Mouse (Mus musculus) thymus, adult 18-20 months (tissue): Measurements from ENCODE around the gene Adra1b.

Experiments used
- DNase-seq, 2 experiments: peaks; one replicate each; pipeline ENCODE4 v3.0.0; 2022; ENCODE audit warnings: mixed read lengths in 2 of 2

Gene Adra1b

GRCm38 (mm10) chr11:43892546-43892945, 8.5 kb downstream of the Adra1b start:
- DNase-seq = no peak

- DNase-seq = no peak
Observed at GRCm38 (mm10) chr11:43891457-43891856, 9.6 kb downstream of the Adra1b start.

- DNase-seq = no peak
Observed at GRCm38 (mm10) chr11:43889208-43889915, 11.6 kb downstream of the Adra1b start.

GRCm38 (mm10) chr11:43888736-43889135, 12.3 kb downstream of the Adra1b start:
- DNase-seq = no peak

GRCm38 (mm10) chr11:43887597-43887996, 13.4 kb downstream of the Adra1b start:
- DNase-seq = no peak

- no peak for DNase-seq
Observed at GRCm38 (mm10) chr11:43884521-43884920, 16.5 kb downstream of the Adra1b start.

- DNase-seq = no peak
Observed at GRCm38 (mm10) chr11:43883641-43884181, 17.3 kb downstream of the Adra1b start.

- no peak for DNase-seq
Observed at GRCm38 (mm10) chr11:43877211-43877610, 23.8 kb downstream of the Adra1b start.

GRCm38 (mm10) chr11:43867721-43868281, 33.2 kb downstream of the Adra1b start:
- DNase-seq = no peak

GRCm38 (mm10) chr11:43865298-43866165, 35.5 kb downstream of the Adra1b start:
- DNase-seq = no peak

- no peak for DNase-seq
Observed at GRCm38 (mm10) chr11:43853046-43853445, 48.0 kb downstream of the Adra1b start.

- no peak for DNase-seq
Observed at GRCm38 (mm10) chr11:43848056-43848455, 53.0 kb downstream of the Adra1b start.

- DNase-seq = no peak
Observed at GRCm38 (mm10) chr11:43841596-43841995, 59.4 kb downstream of the Adra1b start.

- DNase-seq = no peak
Observed at GRCm38 (mm10) chr11:43840491-43840890, 60.5 kb downstream of the Adra1b start.

- DNase-seq = peak; percentile 7 to 21
Observed at GRCm38 (mm10) chr11:43835880-43836740, 64.9 kb downstream of the Adra1b start.

GRCm38 (mm10) chr11:43835456-43835855, 65.6 kb downstream of the Adra1b start:
- DNase-seq = no peak

GRCm38 (mm10) chr11:43834531-43834930, 66.5 kb downstream of the Adra1b start:
- no peak for DNase-seq

GRCm38 (mm10) chr11:43831530-43831929, 69.5 kb downstream of the Adra1b start:
- no peak for DNase-seq

- no peak for DNase-seq
Observed at GRCm38 (mm10) chr11:43826769-43827168, 74.2 kb downstream of the Adra1b start.

- no peak for DNase-seq
Observed at GRCm38 (mm10) chr11:43823349-43823748, 77.7 kb downstream of the Adra1b start.

- DNase-seq = no peak
Observed at GRCm38 (mm10) chr11:43820552-43821460, 80.2 kb downstream of the Adra1b start.
